Mouse (Mus musculus) liver, embryonic 15.5 days (tissue): ENCODE data around the gene Dcpp3. TPM values are rescaled to one million over a fixed set of nuclear protein-coding genes. Genes with fewer than 3 reads are reported as not detected.
"Not testable (repeated sequence)": the region's sequence is repeated elsewhere in the genome, so short reads cannot be mapped to it uniquely, and the experiment has no call there.

Experiments
- ATAC-seq: fragments of 200-750 bp; cut with Nextera tagmentation; 2 replicates; pipeline ENCODE4 v1.8.0; 2017; ENCODE audit warnings: moderate number of reproducible peaks, mild to moderate bottlenecking, moderate library complexity; ENCODE audit not compliant: insufficient read depth
- H3K27ac ChIP-seq: fragments of 300-500 bp; sonication (generic); replicated peaks from 2 replicates; pipeline ENCODE4 v1.5.1; 2015; ENCODE audit warnings: mild to moderate bottlenecking, inconsistent platforms
- H3K27me3 ChIP-seq: fragments of 300-500 bp; sonication (generic); 2 replicates; pipeline ENCODE4 v1.6.1; 2015; ENCODE audit warnings: mild to moderate bottlenecking, inconsistent platforms
- H3K36me3 ChIP-seq: fragments of 300-500 bp; sonication (generic); replicated peaks from 2 replicates; pipeline ENCODE4 v1.6.1; 2015; ENCODE audit warnings: moderate library complexity, mild to moderate bottlenecking, inconsistent platforms
- H3K4me1 ChIP-seq: fragments of 300-500 bp; sonication (generic); replicated peaks from 2 replicates; pipeline ENCODE4 v1.6.1; 2015; ENCODE audit warnings: inconsistent platforms
- H3K4me2 ChIP-seq: fragments of 300-500 bp; sonication (generic); 2 replicates; pipeline ENCODE4 v1.6.1; 2015; ENCODE audit warnings: moderate library complexity, mild to moderate bottlenecking, inconsistent platforms
- H3K4me3 ChIP-seq: fragments of 300-500 bp; sonication (generic); replicated peaks from 2 replicates; pipeline ENCODE4 v1.5.1; 2015; ENCODE audit warnings: mild to moderate bottlenecking, inconsistent platforms
- H3K9ac ChIP-seq: fragments of 300-500 bp; sonication (generic); 2 replicates; pipeline ENCODE4 v1.6.1; 2015; ENCODE audit warnings: moderate library complexity, mild to moderate bottlenecking, inconsistent platforms
- H3K9me3 ChIP-seq: fragments of 300-500 bp; sonication (generic); replicated peaks from 2 replicates; pipeline ENCODE4 v1.6.1; 2016; ENCODE audit warnings: inconsistent platforms
- WGBS: fragments of 180-500 bp; shearing (Covaris S2); methylation state at CpG from one replicate; pipeline ENCODE4 v1.1.7; 2015; ENCODE audit warnings: mixed read lengths; ENCODE audit not compliant: insufficient replicate concordance; 5-methylcytosine and 5-hydroxymethylcytosine counted together
- polyA plus RNA-seq: library from polyadenylated mRNA; unstranded; fragments of >200 nt; fragmentation: Nextera tagmentation; extraction: Ambion mirVana; gene quantifications from 2 replicates; pipeline ENCODE4 v1.2.1, GENCODE M21; 2015

The Dcpp3 gene
- polyA plus RNA-seq, 1 experiment from 2014 or later = not detected

- H3K9ac ChIP-seq, H3K27ac ChIP-seq, ATAC-seq, H3K4me1 ChIP-seq, H3K9me3 ChIP-seq, H3K4me2 ChIP-seq, H3K27me3 ChIP-seq, H3K4me3 ChIP-seq, H3K36me3 ChIP-seq: not testable (repeated sequence)
- 49% methylated on average over 4 of the region's 4 CpGs for WGBS
These were observed 30.2 kb downstream of the Dcpp3 start for GRCm38 (mm10) chr17:23947486-23947885.

- H3K27ac ChIP-seq = no peak overlapping the region
- no peak for ATAC-seq
- WGBS = 54% methylated on average over 2 of the region's 2 CpGs
These were observed 31.8 kb downstream of the Dcpp3 start for GRCm38 (mm10) chr17:23949068-23949467.

GRCm38 (mm10) chr17:23950828-23951227, 33.6 kb downstream of the Dcpp3 start:
- H3K4me3 ChIP-seq, H3K9me3 ChIP-seq, H3K9ac ChIP-seq, H3K27me3 ChIP-seq, ATAC-seq, H3K36me3 ChIP-seq, H3K27ac ChIP-seq, H3K4me1 ChIP-seq, H3K4me2 ChIP-seq: not testable (repeated sequence)
- WGBS = 46% methylated on average over 4 of the region's 4 CpGs

More at GRCm38 (mm10) chr17:23949068-23949467, 31.8 kb downstream of the Dcpp3 start:
- H3K4me2 ChIP-seq = no peak overlapping the region
- no peaks in the 10 kb centered on the region for H3K4me1 ChIP-seq
- no peaks in the 10 kb centered on the region for H3K27me3 ChIP-seq
- no peak overlapping the region for H3K9ac ChIP-seq
- H3K9me3 ChIP-seq = no peaks in the 10 kb centered on the region
- no peak overlapping the region for H3K4me3 ChIP-seq
- no peaks in the 10 kb centered on the region for H3K36me3 ChIP-seq

- no peak within 1 kb of the TSS for H3K4me2 ChIP-seq
- H3K4me3 ChIP-seq = no peak within 1 kb of the TSS
- H3K36me3 ChIP-seq = no peaks in the 10 kb centered on the region
- ATAC-seq = no peak
- 58% methylated on average over 5 of the region's 5 CpGs for WGBS
- H3K9me3 ChIP-seq = no peaks in the 10 kb centered on the region
- peaks cover 6% of the 10 kb centered on the region; the same call in 1 of the 2 replicates for H3K27me3 ChIP-seq
- no peaks in the 10 kb centered on the region for H3K4me1 ChIP-seq
- no peak within 1 kb of the TSS for H3K27ac ChIP-seq
- H3K9ac ChIP-seq = no peak within 1 kb of the TSS
These were observed 37.9 kb downstream of the Dcpp3 start, which contains the start of gene Sbpl for GRCm38 (mm10) chr17:23955174-23955573. Gene Sbpl (minus strand): TSS chr17:23955274.

- H3K27ac ChIP-seq = no peak overlapping the region
- no peak for ATAC-seq
- H3K4me3 ChIP-seq = no peak overlapping the region
- no peaks in the 10 kb centered on the region for H3K4me1 ChIP-seq
- no peaks in the 10 kb centered on the region for H3K36me3 ChIP-seq
- no peaks in the 10 kb centered on the region for H3K9me3 ChIP-seq
- WGBS = 31% methylated on average over 3 of the region's 3 CpGs
- no peak overlapping the region for H3K9ac ChIP-seq
- H3K4me2 ChIP-seq = no peak overlapping the region
- H3K27me3 ChIP-seq = peaks cover 6% of the 10 kb centered on the region; the same call in 1 of the 2 replicates
These were observed 43.0 kb downstream of the Dcpp3 start for GRCm38 (mm10) chr17:23960084-23960738.

- Histone ChIP-seq H3K4me3 (no peak overlapping the region), H3K9me3 (no peaks in the 10 kb centered on the region), H3K4me2 (no peak overlapping the region), H3K27ac (no peak overlapping the region), H3K9ac (no peak overlapping the region), H3K4me1 (no peaks in the 10 kb centered on the region), H3K27me3 (peaks cover 6% of the 10 kb centered on the region; the same call in 1 of the 2 replicates), H3K36me3 (no peaks in the 10 kb centered on the region)
- no peak for ATAC-seq
- 49% methylated on average over 4 of the region's 4 CpGs for WGBS
These were observed 44.4 kb downstream of the Dcpp3 start for GRCm38 (mm10) chr17:23961573-23962122.

GRCm38 (mm10) chr17:23965805-23966425, 48.7 kb downstream of the Dcpp3 start:
- 39% methylated on average over 6 of the region's 6 CpGs for WGBS
- Histone ChIP-seq H3K36me3 (no peaks in the 10 kb centered on the region), H3K4me1 (no peaks in the 10 kb centered on the region), H3K27ac (no peak overlapping the region), H3K9ac (no peak overlapping the region), H3K9me3 (no peaks in the 10 kb centered on the region), H3K4me3 (no peak overlapping the region), H3K4me2 (no peak overlapping the region), H3K27me3 (no peaks in the 10 kb centered on the region)
- no peak for ATAC-seq

GRCm38 (mm10) chr17:23966658-23967401, 49.6 kb downstream of the Dcpp3 start:
- peak; percentile 62 for ATAC-seq
- no peak overlapping the region for H3K27ac ChIP-seq
- H3K4me1 ChIP-seq = no peaks in the 10 kb centered on the region
- no peak overlapping the region for H3K9ac ChIP-seq
- no peaks in the 10 kb centered on the region for H3K27me3 ChIP-seq
- 38% methylated on average over 10 of the region's 10 CpGs for WGBS
- H3K9me3 ChIP-seq = no peaks in the 10 kb centered on the region
- H3K36me3 ChIP-seq = no peaks in the 10 kb centered on the region
- H3K4me3 ChIP-seq = no peak overlapping the region
- H3K4me2 ChIP-seq = no peak overlapping the region

GRCm38 (mm10) chr17:23968780-23969179, 51.5 kb downstream of the Dcpp3 start:
- ATAC-seq = no peak
- H3K4me2 ChIP-seq = no peak overlapping the region
- no peaks in the 10 kb centered on the region for H3K27me3 ChIP-seq
- H3K27ac ChIP-seq = no peak overlapping the region
- H3K4me3 ChIP-seq = no peak overlapping the region
- no peaks in the 10 kb centered on the region for H3K9me3 ChIP-seq
- WGBS = 25% methylated on average over 2 of the region's 2 CpGs
- H3K9ac ChIP-seq = no peak overlapping the region
- no peaks in the 10 kb centered on the region for H3K36me3 ChIP-seq
- H3K4me1 ChIP-seq = no peaks in the 10 kb centered on the region
